Mouse (Mus musculus) midbrain, embryonic 12.5 days (tissue): Measurements from ENCODE around the gene Rab3gap2. TPM values are rescaled to one million over a fixed set of nuclear protein-coding genes. Genes with fewer than 3 reads are reported as not detected.

ENCODE experiments used
- ATAC-seq: fragments of 200-750 bp; cut with Nextera tagmentation; 2 replicates; pipeline ENCODE4 v1.8.0; 2017; ENCODE audit warnings: low read depth, moderate TSS enrichment, moderate library complexity; ENCODE audit not compliant: low FRiP score
- H3K27ac ChIP-seq: fragments of 300-500 bp; sonication (generic); replicated peaks from 2 replicates; pipeline ENCODE4 v1.5.1; 2016; ENCODE audit warnings: mild to moderate bottlenecking
- H3K27me3 ChIP-seq: fragments of 300-500 bp; sonication (generic); 2 replicates; pipeline ENCODE4 v1.6.1; 2016; ENCODE audit warnings: mild to moderate bottlenecking
- H3K36me3 ChIP-seq: fragments of 300-500 bp; sonication (generic); 2 replicates; pipeline ENCODE4 v1.6.1; 2016
- H3K4me1 ChIP-seq: fragments of 300-500 bp; sonication (generic); 2 replicates; pipeline ENCODE4 v1.6.1; 2016
- H3K4me2 ChIP-seq: fragments of 300-500 bp; sonication (generic); replicated peaks from 2 replicates; pipeline ENCODE4 v1.6.1; 2016; ENCODE audit warnings: mild to moderate bottlenecking, moderate library complexity
- H3K4me3 ChIP-seq: fragments of 300-500 bp; sonication (generic); 2 replicates; pipeline ENCODE4 v1.5.1; 2016; ENCODE audit warnings: mild to moderate bottlenecking
- H3K9ac ChIP-seq: fragments of 300-500 bp; sonication (generic); replicated peaks from 2 replicates; pipeline ENCODE4 v1.6.1; 2016; ENCODE audit warnings: mild to moderate bottlenecking, moderate library complexity
- H3K9me3 ChIP-seq: fragments of 300-500 bp; sonication (generic); 2 replicates; pipeline ENCODE4 v1.6.1; 2016; ENCODE audit warnings: mild to moderate bottlenecking
- WGBS: fragments of 180-500 bp; shearing (Covaris S2); methylation state at CpG from one replicate; pipeline ENCODE4 v1.1.7; 2016; 5-methylcytosine and 5-hydroxymethylcytosine counted together
- polyA plus RNA-seq: library from polyadenylated mRNA; unstranded; fragments of >200 nt; fragmentation: Nextera tagmentation; extraction: Ambion mirVana; gene quantifications from 2 replicates; pipeline ENCODE4 v1.2.1, GENCODE M21; 2016

The Rab3gap2 gene
- polyA plus RNA-seq, 1 experiment from 2014 or later = 25.0 TPM

GRCm38 (mm10) chr1:185229406-185230201 is 25.7 kb downstream of the Rab3gap2 start:
- Histone ChIP-seq H3K36me3 (peaks cover 17% of the 10 kb centered on the region), H3K4me1 (no peaks in the 10 kb centered on the region), H3K27me3 (no peaks in the 10 kb centered on the region), H3K9me3 (no peaks in the 10 kb centered on the region), H3K4me2 (no peak overlapping the region), H3K9ac (no peak overlapping the region), H3K4me3 (no peak overlapping the region), H3K27ac (no peak overlapping the region)
- 80% methylated on average over 7 of the region's 7 CpGs for WGBS
- no peak for ATAC-seq

- Histone ChIP-seq H3K27me3 (no peaks in the 10 kb centered on the region), H3K9ac (no peak overlapping the region), H3K9me3 (no peaks in the 10 kb centered on the region), H3K27ac (no peak overlapping the region), H3K36me3 (peaks cover 39% of the 10 kb centered on the region), H3K4me1 (no peaks in the 10 kb centered on the region), H3K4me2 (no peak overlapping the region), H3K4me3 (no peak overlapping the region)
- 96% methylated on average over 5 of the region's 5 CpGs for WGBS
- no peak for ATAC-seq
These were observed 31.9 kb downstream of the Rab3gap2 start for GRCm38 (mm10) chr1:185235837-185236236.

GRCm38 (mm10) chr1:185236530-185236929 is 32.6 kb downstream of the Rab3gap2 start:
- no peak overlapping the region for H3K9ac ChIP-seq
- H3K27me3 ChIP-seq = no peaks in the 10 kb centered on the region
- H3K4me1 ChIP-seq = no peaks in the 10 kb centered on the region
- H3K27ac ChIP-seq = no peak overlapping the region
- WGBS = 87% methylated on average over 4 of the region's 4 CpGs
- H3K4me2 ChIP-seq = no peak overlapping the region
- no peak for ATAC-seq
- H3K9me3 ChIP-seq = no peaks in the 10 kb centered on the region
- H3K4me3 ChIP-seq = no peak overlapping the region
- peaks cover 46% of the 10 kb centered on the region for H3K36me3 ChIP-seq

GRCm38 (mm10) chr1:185243013-185243412 is 39.1 kb downstream of the Rab3gap2 start:
- whole genome bisulfite sequencing = 86% methylated on average over 8 of the region's 8 CpGs
- Histone ChIP-seq H3K4me3 (no peak overlapping the region), H3K36me3 (peaks cover 75% of the 10 kb centered on the region), H3K27me3 (no peaks in the 10 kb centered on the region), H3K4me1 (no peaks in the 10 kb centered on the region; the same call in 1 of the 2 replicates), H3K9me3 (no peaks in the 10 kb centered on the region), H3K4me2 (no peak overlapping the region), H3K9ac (no peak overlapping the region), H3K27ac (no peak overlapping the region)
- no peak for ATAC-seq

GRCm38 (mm10) chr1:185245456-185245855 is 41.5 kb downstream of the Rab3gap2 start:
- ATAC-seq = no peak
- H3K27me3 ChIP-seq = no peaks in the 10 kb centered on the region
- H3K9me3 ChIP-seq = no peaks in the 10 kb centered on the region
- no peaks in the 10 kb centered on the region; the same call in 1 of the 2 replicates for H3K4me1 ChIP-seq
- no peak overlapping the region for H3K27ac ChIP-seq
- H3K4me3 ChIP-seq = no peak overlapping the region
- peaks cover 78% of the 10 kb centered on the region for H3K36me3 ChIP-seq
- H3K4me2 ChIP-seq = no peak overlapping the region
- WGBS = 82% methylated on average over 7 of the region's 7 CpGs
- H3K9ac ChIP-seq = no peak overlapping the region

- WGBS = 91% methylated on average over 20 of the region's 20 CpGs
- Histone ChIP-seq H3K4me2 (no peak overlapping the region), H3K27me3 (no peaks in the 10 kb centered on the region), H3K9ac (no peak overlapping the region), H3K27ac (no peak overlapping the region), H3K4me1 (peaks cover 4% of the 10 kb centered on the region; the same call in 1 of the 2 replicates), H3K4me3 (no peak overlapping the region), H3K9me3 (no peaks in the 10 kb centered on the region), H3K36me3 (peaks cover 77% of the 10 kb centered on the region)
- ATAC-seq = no peak
These were observed 43.6 kb downstream of the Rab3gap2 start for GRCm38 (mm10) chr1:185247429-185248085.

- Histone ChIP-seq H3K27ac (no peak overlapping the region), H3K36me3 (peaks cover 73% of the 10 kb centered on the region), H3K4me2 (no peak overlapping the region), H3K9me3 (no peaks in the 10 kb centered on the region), H3K4me1 (peaks cover 12% of the 10 kb centered on the region; the same call in 1 of the 2 replicates), H3K9ac (no peak overlapping the region), H3K4me3 (no peak overlapping the region), H3K27me3 (no peaks in the 10 kb centered on the region)
- ATAC-seq = no peak
- 94% methylated on average over 8 of the region's 8 CpGs for WGBS
These were observed 44.8 kb downstream of the Rab3gap2 start for GRCm38 (mm10) chr1:185248728-185249127.

GRCm38 (mm10) chr1:185252351-185252750 is 48.4 kb downstream of the Rab3gap2 start:
- Histone ChIP-seq H3K4me1 (peaks cover 12% of the 10 kb centered on the region; the same call in 1 of the 2 replicates), H3K9me3 (no peaks in the 10 kb centered on the region), H3K4me2 (no peak overlapping the region), H3K27ac (no peak overlapping the region), H3K36me3 (peaks cover 67% of the 10 kb centered on the region), H3K9ac (no peak overlapping the region), H3K27me3 (no peaks in the 10 kb centered on the region), H3K4me3 (no peak overlapping the region)
- 92% methylated on average over 3 of the region's 3 CpGs for WGBS
- ATAC-seq = no peak

GRCm38 (mm10) chr1:185253140-185253892 is 49.4 kb downstream of the Rab3gap2 start:
- Histone ChIP-seq H3K36me3 (peaks cover 58% of the 10 kb centered on the region), H3K9me3 (no peaks in the 10 kb centered on the region), H3K27ac (no peak overlapping the region), H3K9ac (no peak overlapping the region), H3K27me3 (no peaks in the 10 kb centered on the region), H3K4me1 (peaks cover 12% of the 10 kb centered on the region; the same call in 1 of the 2 replicates), H3K4me3 (no peak overlapping the region), H3K4me2 (no peak overlapping the region)
- ATAC-seq = no peak
- WGBS = 78% methylated on average over 12 of the region's 12 CpGs

- Histone ChIP-seq H3K9ac (no peak overlapping the region), H3K36me3 (peaks cover 54% of the 10 kb centered on the region), H3K4me2 (no peak overlapping the region), H3K27me3 (no peaks in the 10 kb centered on the region), H3K9me3 (no peaks in the 10 kb centered on the region), H3K27ac (no peak overlapping the region), H3K4me3 (no peak overlapping the region), H3K4me1 (peaks cover 12% of the 10 kb centered on the region; the same call in 1 of the 2 replicates)
- no peak for ATAC-seq
- WGBS = 95% methylated on average over 12 of the region's 12 CpGs
These were observed 51.4 kb downstream of the Rab3gap2 start for GRCm38 (mm10) chr1:185255336-185255735.

GRCm38 (mm10) chr1:185256753-185257152 is 52.8 kb downstream of the Rab3gap2 start:
- no peak for ATAC-seq
- Histone ChIP-seq H3K9me3 (no peaks in the 10 kb centered on the region), H3K36me3 (peaks cover 56% of the 10 kb centered on the region), H3K4me1 (peaks cover 11% of the 10 kb centered on the region; the same call in 1 of the 2 replicates), H3K4me3 (no peak overlapping the region), H3K27me3 (no peaks in the 10 kb centered on the region), H3K4me2 (no peak overlapping the region), H3K27ac (no peak overlapping the region), H3K9ac (no peak overlapping the region)
- 29% methylated on average over 3 of the region's 3 CpGs for WGBS

- Histone ChIP-seq H3K27ac (no peak overlapping the region), H3K4me2 (no peak overlapping the region), H3K36me3 (peaks cover 80% of the 10 kb centered on the region), H3K9me3 (no peaks in the 10 kb centered on the region), H3K27me3 (no peaks in the 10 kb centered on the region), H3K4me1 (no peaks in the 10 kb centered on the region), H3K9ac (no peak overlapping the region), H3K4me3 (no peak overlapping the region)
- ATAC-seq = peak; percentile 34; the same call in 1 of the 2 replicates
- WGBS = 60% methylated on average over 14 of the region's 14 CpGs
These were observed 58.6 kb downstream of the Rab3gap2 start for GRCm38 (mm10) chr1:185262565-185262964.
